Comparison of ENCODE assay signal across 9 mouse cellular contexts in the genomic region with DNA sequence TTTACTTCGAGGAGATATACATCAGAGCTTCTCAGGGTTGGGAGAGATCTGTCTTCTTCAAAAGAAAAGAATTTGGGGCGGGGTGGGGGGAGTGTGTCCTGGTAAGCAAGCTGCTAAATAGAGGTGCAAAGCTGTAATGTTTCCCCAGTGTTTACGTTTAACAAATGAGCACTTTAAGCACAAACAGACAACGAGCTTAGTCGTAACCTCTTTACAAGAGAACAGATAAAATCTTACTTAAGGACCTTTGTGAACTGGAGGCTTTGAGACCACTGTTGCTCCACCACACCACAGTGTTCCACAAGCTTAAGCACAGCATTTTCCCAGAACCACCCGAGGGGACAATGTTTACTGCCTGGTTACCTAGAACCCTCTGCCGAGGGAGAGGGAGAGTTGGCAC. TPM values are rescaled to one million over a fixed set of nuclear protein-coding genes. Genes with fewer than 3 reads are reported as not detected.
DNase-seq lines count a peak whose midpoint lies in the region; ATAC-seq and TF ChIP-seq lines count a peak whose summit lies in the region.
"Had no signal": no experiment of that assay in that cellular context is flagged by ENCODE, and none has a peak within 500 bp of the region (broad histone marks: within the 10 kb centered on the region; RNA-seq: fewer than 3 reads in every experiment).

No protein-coding gene starts in this region.

- H3K4me1 ChIP-seq in kidney, embryonic 14.5 days (ENCODE audit: control insufficient read depth, insufficient read depth, low read length): peaks cover 23% of the 10 kb centered on the region
- peaks cover 30% of the 10 kb centered on the region for H3K4me1 ChIP-seq in embryonic facial prominence, embryonic 14.5 days (ENCODE audit: control insufficient read depth, insufficient read depth, low read length)
- peaks cover 20% of the 10 kb centered on the region; the same call in 1 of the 2 replicates for H3K4me1 ChIP-seq in hindbrain, embryonic 14.5 days (replicated peaks; ENCODE audit: control insufficient read depth, insufficient read depth, low read length)
- H3K4me1 ChIP-seq in midbrain, postnatal 0 days (ENCODE audit: insufficient read depth, low read length): peaks cover 12% of the 10 kb centered on the region; the same call in 1 of the 2 replicates

- peak overlapping the region; percentile 93 for H3K4me2 ChIP-seq in kidney, embryonic 14.5 days (replicated peaks; ENCODE audit: low read depth, low read length)
- H3K4me2 ChIP-seq in embryonic facial prominence, embryonic 14.5 days (ENCODE audit: low read depth, low read length): peak overlapping the region; percentile 69
- peak overlapping the region; percentile 83 for H3K4me2 ChIP-seq in hindbrain, embryonic 14.5 days (replicated peaks)
- H3K4me2 ChIP-seq in midbrain, postnatal 0 days (ENCODE audit: low read depth, low read length, poor library complexity, severe bottlenecking): peak overlapping the region; percentile 97

- H3K9me3 ChIP-seq in kidney, embryonic 14.5 days (ENCODE audit: control insufficient read depth, low read length): peaks cover under 1% of the 10 kb centered on the region; the same call in 1 of the 2 replicates
- 0 out of 2 replicates have a peak, but pooled peaks cover under 1% of the 10 kb centered on the region for H3K9me3 ChIP-seq in embryonic facial prominence, embryonic 14.5 days (ENCODE audit: control insufficient read depth, low read length)
- no peaks in the 10 kb centered on the region for H3K9me3 ChIP-seq in hindbrain, embryonic 14.5 days (ENCODE audit: control insufficient read depth, low read length)
- no peaks in the 10 kb centered on the region for H3K9me3 ChIP-seq in midbrain, postnatal 0 days (ENCODE audit: low read length)

- no peak for DNase-seq in kidney, adult 18-20 months
- DNase-seq in embryonic facial prominence, embryonic 14.5 days (ENCODE audit: low spot score): no peak
- DNase-seq in hindbrain, embryonic 14.5 days (ENCODE audit: low spot score): no peak
- DNase-seq in midbrain, postnatal 0 days (ENCODE audit: low spot score): no peak
- DNase-seq in gastrocnemius, postnatal 4 days (ENCODE audit: low spot score in 2 of 2): no peak
- no peak for DNase-seq in urinary bladder, postnatal 25 days (ENCODE audit: low spot score)

- peak overlapping the region; percentile 50 for H3K4me3 ChIP-seq in kidney, embryonic 14.5 days (ENCODE audit: low read length)
- H3K4me3 ChIP-seq in embryonic facial prominence, embryonic 14.5 days (ENCODE audit: low read depth, low read length): peak overlapping the region; percentile 50
- H3K4me3 ChIP-seq in hindbrain, embryonic 14.5 days (replicated peaks; ENCODE audit: low read length): peak overlapping the region; percentile 45; the same call in 1 of the 2 replicates
- H3K4me3 ChIP-seq in midbrain, postnatal 0 days (ENCODE audit: low read depth, low read length): peak overlapping the region; percentile 49; the same call in 1 of the 2 replicates

- peaks cover 3% of the 10 kb centered on the region; the same call in 1 of the 2 replicates for H3K36me3 ChIP-seq in kidney, embryonic 14.5 days (ENCODE audit: control insufficient read depth, insufficient read depth, low read length)
- H3K36me3 ChIP-seq in embryonic facial prominence, embryonic 14.5 days (ENCODE audit: control insufficient read depth, insufficient read depth, low read length): peaks cover 9% of the 10 kb centered on the region
- no peaks in the 10 kb centered on the region for H3K36me3 ChIP-seq in hindbrain, embryonic 14.5 days (replicated peaks; ENCODE audit: control insufficient read depth, insufficient read depth)
- no peaks in the 10 kb centered on the region for H3K36me3 ChIP-seq in midbrain, postnatal 0 days (ENCODE audit: insufficient read depth, low read length)

- ATAC-seq in kidney, embryonic 14.5 days (ENCODE audit: low FRiP score, low TSS enrichment): no peak
- no peak for ATAC-seq in embryonic facial prominence, embryonic 14.5 days (ENCODE audit: low read depth)
- no peak for ATAC-seq in hindbrain, embryonic 14.5 days (ENCODE audit: low FRiP score)
- ATAC-seq in midbrain, postnatal 0 days (ENCODE audit: low FRiP score): no peak
- ATAC-seq in erythroblast, adult 5-6 weeks (replicated peaks; ENCODE audit: low FRiP score, poor library complexity, severe bottlenecking): no peak

- peak overlapping the region; percentile 86; the same call in 1 of the 2 replicates for H3K9ac ChIP-seq in kidney, embryonic 14.5 days (ENCODE audit: low read depth, low read length)
- peak overlapping the region; percentile 88 for H3K9ac ChIP-seq in embryonic facial prominence, embryonic 14.5 days (ENCODE audit: low read depth, low read length)
- 0 out of 2 replicates have a peak overlapping the region, but pooled peaks have one; percentile 74 for H3K9ac ChIP-seq in hindbrain, embryonic 14.5 days
- peak overlapping the region; percentile 80 for H3K9ac ChIP-seq in midbrain, postnatal 0 days (replicated peaks; ENCODE audit: low read length, poor library complexity, severe bottlenecking)

- H3K27ac ChIP-seq in kidney, embryonic 14.5 days (ENCODE audit: low read depth, low read length): peak overlapping the region; percentile 99
- peak overlapping the region; percentile 99 for H3K27ac ChIP-seq in embryonic facial prominence, embryonic 14.5 days (replicated peaks; ENCODE audit: low read depth, low read length)
- peak overlapping the region; percentile 83 for H3K27ac ChIP-seq in hindbrain, embryonic 14.5 days
- peak overlapping the region; percentile 85 for H3K27ac ChIP-seq in midbrain, postnatal 0 days (ENCODE audit: low read depth, low read length)
- H3K27ac ChIP-seq: macrophage had no signal

- no peaks in the 10 kb centered on the region for H3K27me3 ChIP-seq in kidney, embryonic 14.5 days (ENCODE audit: control insufficient read depth, insufficient read depth, low read length)
- H3K27me3 ChIP-seq in embryonic facial prominence, embryonic 14.5 days (replicated peaks; ENCODE audit: control insufficient read depth, insufficient read depth, low read length): no peaks in the 10 kb centered on the region
- no peaks in the 10 kb centered on the region for H3K27me3 ChIP-seq in hindbrain, embryonic 14.5 days (ENCODE audit: control insufficient read depth, insufficient read depth, low read length)
- no peaks in the 10 kb centered on the region for H3K27me3 ChIP-seq in midbrain, postnatal 0 days (ENCODE audit: insufficient read depth, low read length)

- TF ChIP-seq CTCF in midbrain, postnatal 0 days (IDR thresholded peaks at IDR 0.05): no peak

- 13% methylated on average over 7 of the region's 7 CpGs for WGBS in kidney, embryonic 14.5 days
- 12% methylated on average over 7 of the region's 7 CpGs for WGBS in embryonic facial prominence, embryonic 14.5 days
- 16% methylated on average over 7 of the region's 7 CpGs for WGBS in hindbrain, embryonic 14.5 days
- WGBS in midbrain, postnatal 0 days: 21% methylated on average over 7 of the region's 7 CpGs

RNA-seq across cellular contexts. Expression of a gene that starts 1.4 kb away (rescaled TPM):
- 26.2 and 33.8 TPM in 2 replicates for polyA plus RNA-seq in kidney, embryonic 14.5 days (2014; fragmentation: Nextera tagmentation; extraction: Ambion mirVana)
- 52.2 and 59.1 TPM in 2 replicates for polyA plus RNA-seq in embryonic facial prominence, embryonic 14.5 days (2014; fragmentation: Nextera tagmentation; extraction: Ambion mirVana)
- 15.4 and 15.6 TPM in 2 replicates for polyA plus RNA-seq in hindbrain, embryonic 14.5 days (2014; fragmentation: Nextera tagmentation; extraction: Ambion mirVana)
- total RNA-seq in midbrain, postnatal 0 days (2014; rRNA removed): 24.0 and 41.4 TPM in 2 replicates
- 8.5 and 8.9 TPM in 2 replicates for polyA plus RNA-seq in midbrain, postnatal 0 days (2015; fragmentation: Nextera tagmentation; extraction: Ambion mirVana)
- total RNA-seq in gastrocnemius, postnatal 4 days (2021): 10 to 100 TPM; 31.1 to 32.4 TPM
- total RNA-seq in erythroblast, adult 5-6 weeks (2015; ENCODE audit: low replicate concordance): not detected in 2 replicates
- not detected in 2 replicates for total RNA-seq in erythroblast, adult 5-6 weeks (2017; ENCODE audit: low replicate concordance)
- polyA plus RNA-seq: macrophage had no signal

RNA-seq across cellular contexts. Expression of a gene that starts 5.2 kb away (rescaled TPM):
- polyA plus RNA-seq in kidney, embryonic 14.5 days (2014; fragmentation: Nextera tagmentation; extraction: Ambion mirVana): 0.24 TPM in 1 of 2 replicates, not detected in the other
- polyA plus RNA-seq in embryonic facial prominence, embryonic 14.5 days (2014; fragmentation: Nextera tagmentation; extraction: Ambion mirVana): 0.49 and 0.59 TPM in 2 replicates
- polyA plus RNA-seq in hindbrain, embryonic 14.5 days (2014; fragmentation: Nextera tagmentation; extraction: Ambion mirVana): 0.72 and 0.74 TPM in 2 replicates
- total RNA-seq in midbrain, postnatal 0 days (2014; rRNA removed): 1.1 TPM in 1 of 2 replicates, not detected in the other
- polyA plus RNA-seq in midbrain, postnatal 0 days (2015; fragmentation: Nextera tagmentation; extraction: Ambion mirVana): 0.38 and 0.48 TPM in 2 replicates
- total RNA-seq in gastrocnemius, postnatal 4 days (2021): not detected
- not detected in 2 replicates for total RNA-seq in erythroblast, adult 5-6 weeks (2015; ENCODE audit: low replicate concordance)
- total RNA-seq in erythroblast, adult 5-6 weeks (2017; ENCODE audit: low replicate concordance): not detected in 2 replicates
- polyA plus RNA-seq: macrophage had no signal

RNA-seq across cellular contexts. Expression of a gene that starts 8.8 kb away (rescaled TPM):
- polyA plus RNA-seq in kidney, embryonic 14.5 days (2014; fragmentation: Nextera tagmentation; extraction: Ambion mirVana): 0.89 and 3.3 TPM in 2 replicates
- 13.7 and 14.8 TPM in 2 replicates for polyA plus RNA-seq in embryonic facial prominence, embryonic 14.5 days (2014; fragmentation: Nextera tagmentation; extraction: Ambion mirVana)
- 11.3 and 11.4 TPM in 2 replicates for polyA plus RNA-seq in hindbrain, embryonic 14.5 days (2014; fragmentation: Nextera tagmentation; extraction: Ambion mirVana)
- total RNA-seq in midbrain, postnatal 0 days (2014; rRNA removed): 26.4 and 44.8 TPM in 2 replicates
- polyA plus RNA-seq in midbrain, postnatal 0 days (2015; fragmentation: Nextera tagmentation; extraction: Ambion mirVana): 27.0 and 27.5 TPM in 2 replicates
- 1 to 10 TPM; 3.8 to 4.1 TPM for total RNA-seq in gastrocnemius, postnatal 4 days (2021)
- total RNA-seq in erythroblast, adult 5-6 weeks (2015; ENCODE audit: low replicate concordance): not detected in 2 replicates
- total RNA-seq in erythroblast, adult 5-6 weeks (2017; ENCODE audit: low replicate concordance): not detected in 2 replicates
- polyA plus RNA-seq: macrophage had no signal

RNA-seq across cellular contexts. Expression of a gene that starts 14.4 kb away (rescaled TPM):
- 41.0 and 58.9 TPM in 2 replicates for polyA plus RNA-seq in kidney, embryonic 14.5 days (2014; fragmentation: Nextera tagmentation; extraction: Ambion mirVana)
- 42.4 and 56.0 TPM in 2 replicates for polyA plus RNA-seq in embryonic facial prominence, embryonic 14.5 days (2014; fragmentation: Nextera tagmentation; extraction: Ambion mirVana)
- polyA plus RNA-seq in hindbrain, embryonic 14.5 days (2014; fragmentation: Nextera tagmentation; extraction: Ambion mirVana): 136 and 142 TPM in 2 replicates
- total RNA-seq in midbrain, postnatal 0 days (2014; rRNA removed): 495 and 558 TPM in 2 replicates
- polyA plus RNA-seq in midbrain, postnatal 0 days (2015; fragmentation: Nextera tagmentation; extraction: Ambion mirVana): 345 TPM in 2 replicates
- 10 to 100 TPM; 22.5 to 27.5 TPM for total RNA-seq in gastrocnemius, postnatal 4 days (2021)
- 1.5 TPM in 1 of 2 replicates, not detected in the other for total RNA-seq in erythroblast, adult 5-6 weeks (2015; ENCODE audit: low replicate concordance)
- 0.60 TPM in 1 of 2 replicates, not detected in the other for total RNA-seq in erythroblast, adult 5-6 weeks (2017; ENCODE audit: low replicate concordance)
- polyA plus RNA-seq: macrophage had no signal

RNA-seq across cellular contexts. Expression of a gene that starts 35.0 kb away (rescaled TPM):
- polyA plus RNA-seq in kidney, embryonic 14.5 days (2014; fragmentation: Nextera tagmentation; extraction: Ambion mirVana): 178 and 227 TPM in 2 replicates
- polyA plus RNA-seq in embryonic facial prominence, embryonic 14.5 days (2014; fragmentation: Nextera tagmentation; extraction: Ambion mirVana): 110 and 118 TPM in 2 replicates
- 141 and 159 TPM in 2 replicates for polyA plus RNA-seq in hindbrain, embryonic 14.5 days (2014; fragmentation: Nextera tagmentation; extraction: Ambion mirVana)
- 95.1 and 115 TPM in 2 replicates for total RNA-seq in midbrain, postnatal 0 days (2014; rRNA removed)
- 139 and 162 TPM in 2 replicates for polyA plus RNA-seq in midbrain, postnatal 0 days (2015; fragmentation: Nextera tagmentation; extraction: Ambion mirVana)
- total RNA-seq in gastrocnemius, postnatal 4 days (2021): 100 to 1,000 TPM; 120 to 149 TPM
- total RNA-seq in erythroblast, adult 5-6 weeks (2015; ENCODE audit: low replicate concordance): 26.3 and 41.1 TPM in 2 replicates
- total RNA-seq in erythroblast, adult 5-6 weeks (2017; ENCODE audit: low replicate concordance): 54.6 and 55.9 TPM in 2 replicates
